In the genomic region with DNA sequence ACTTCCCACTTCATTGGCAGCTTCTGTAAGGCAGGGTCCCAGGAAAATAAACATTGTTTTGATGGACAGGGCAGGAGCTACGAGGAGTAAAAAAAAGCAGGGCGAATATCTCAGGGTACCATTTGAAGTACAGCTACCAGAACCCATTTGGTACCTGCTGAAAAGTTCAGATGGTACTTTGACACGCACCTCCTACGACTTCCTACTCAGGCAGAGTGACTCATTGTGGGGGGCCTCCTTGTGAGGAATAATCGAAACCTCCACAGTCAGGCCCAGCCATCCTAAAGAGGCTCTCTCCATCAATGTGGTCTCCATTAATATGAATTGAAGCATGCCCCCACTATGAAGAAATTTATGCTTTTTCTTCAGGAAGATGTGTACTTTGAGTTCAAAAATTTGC, we compare ENCODE assay signal across 26 mouse cellular contexts. TPM values are rescaled to one million over a fixed set of nuclear protein-coding genes. Genes with fewer than 3 reads are reported as not detected.
"Had no signal": no experiment of that assay in that cellular context is flagged by ENCODE, and none has a peak within 500 bp of the region (broad histone marks: within the 10 kb centered on the region; RNA-seq: fewer than 3 reads in every experiment).

No protein-coding gene starts in this region.

- H3K27ac ChIP-seq: limb, embryonic 12.5 days; limb, embryonic 15.5 days; liver, embryonic 14.5 days; macrophage; midbrain, embryonic 12.5 days; midbrain, embryonic 15.5 days; neural tube, embryonic 13.5 days; stomach, embryonic 15.5 days had no signal

- DNase-seq: kidney, adult 9 months; kidney, postnatal 14 days; kidney, postnatal 4 days; left cerebral cortex, postnatal 4 days; liver, postnatal 0 days; lung, embryonic 14.5 days; retina, postnatal 1 day; right cerebral cortex, postnatal 25 days; spleen, adult 18-20 months; thymus, postnatal 4 days had no signal

- H3K4me3 ChIP-seq: limb, embryonic 12.5 days; limb, embryonic 15.5 days; midbrain, embryonic 12.5 days; midbrain, embryonic 15.5 days; myocyte; neural tube, embryonic 13.5 days; stomach, embryonic 15.5 days had no signal

- H3K9ac ChIP-seq: limb, embryonic 12.5 days; limb, embryonic 15.5 days; liver, embryonic 14.5 days; liver, postnatal 0 days; lung, embryonic 14.5 days; midbrain, embryonic 12.5 days; midbrain, embryonic 15.5 days; neural tube, embryonic 13.5 days; stomach, embryonic 15.5 days had no signal

- H3K4me2 ChIP-seq: limb, embryonic 12.5 days; limb, embryonic 15.5 days; liver, embryonic 11.5 days; lung, embryonic 14.5 days; midbrain, embryonic 12.5 days; midbrain, embryonic 15.5 days; neural tube, embryonic 13.5 days; stomach, embryonic 15.5 days had no signal

- H3K27me3 ChIP-seq: limb, embryonic 12.5 days; limb, embryonic 15.5 days; midbrain, embryonic 12.5 days; midbrain, embryonic 15.5 days; neural tube, embryonic 13.5 days; stomach, embryonic 15.5 days had no signal

- H3K4me1 ChIP-seq: limb, embryonic 12.5 days; limb, embryonic 15.5 days; midbrain, embryonic 12.5 days; midbrain, embryonic 15.5 days; neural tube, embryonic 13.5 days; stomach, embryonic 15.5 days had no signal

- ATAC-seq: liver, postnatal 0 days; lung, postnatal 0 days; midbrain, embryonic 15.5 days had no signal

- H3K9me3 ChIP-seq: limb, embryonic 12.5 days; limb, embryonic 15.5 days; midbrain, embryonic 12.5 days; midbrain, embryonic 15.5 days; neural tube, embryonic 13.5 days; stomach, embryonic 15.5 days had no signal

- H3K36me3 ChIP-seq: limb, embryonic 12.5 days; limb, embryonic 15.5 days; midbrain, embryonic 12.5 days; midbrain, embryonic 15.5 days; neural tube, embryonic 13.5 days; stomach, embryonic 15.5 days had no signal

RNA-seq across cellular contexts. Expression of a gene that starts 9.2 kb away (rescaled TPM):
- polyA plus RNA-seq: myocyte had no signal

RNA-seq across cellular contexts. Expression of a gene that starts 38.5 kb away (rescaled TPM):
- total RNA-seq: layer of hippocampus, adult 18-20 months; layer of hippocampus, postnatal 14 days; left cerebral cortex, adult 8-10 months; left cerebral cortex, postnatal 14 days; left cerebral cortex, postnatal 4 days; megakaryocyte, adult 5-6 weeks had no signal
- polyA plus RNA-seq: liver, embryonic 14.5 days; liver, postnatal 0 days had no signal
